22 mouse cellular contexts compared by ENCODE assay signal in genomic region chr1:135449876-135450275, GRCm38 (mm10). TPM values are rescaled to one million over a fixed set of nuclear protein-coding genes. Genes with fewer than 3 reads are reported as not detected.
DNase-seq lines count a peak whose midpoint lies in the region; ATAC-seq lines count a peak whose summit lies in the region.
"Had no signal": no experiment of that assay in that cellular context is flagged by ENCODE, and none has a peak within 500 bp of the region (broad histone marks: within the 10 kb centered on the region; RNA-seq: fewer than 3 reads in every experiment).

No protein-coding gene starts in this region.

- no peaks in the 10 kb centered on the region for H3K4me1 ChIP-seq in midbrain, embryonic 11.5 days (ENCODE audit: control insufficient read depth, insufficient read depth, low read length)
- no peaks in the 10 kb centered on the region for H3K4me1 ChIP-seq in midbrain, embryonic 16.5 days (ENCODE audit: control insufficient read depth, insufficient read depth, low read length)
- H3K4me1 ChIP-seq: embryonic facial prominence, embryonic 10.5 days; embryonic facial prominence, embryonic 12.5 days; forebrain, embryonic 10.5 days; forebrain, embryonic 12.5 days had no signal

- no peak overlapping the region for H3K9ac ChIP-seq in midbrain, embryonic 11.5 days (ENCODE audit: low read length)
- no peak overlapping the region for H3K9ac ChIP-seq in midbrain, embryonic 16.5 days (ENCODE audit: low read depth, low read length)
- H3K9ac ChIP-seq: embryonic facial prominence, embryonic 12.5 days; forebrain, embryonic 12.5 days had no signal

- H3K4me2 ChIP-seq in midbrain, embryonic 11.5 days, result no peak overlapping the region
- no peak overlapping the region for H3K4me2 ChIP-seq in midbrain, embryonic 16.5 days (ENCODE audit: low read length)
- H3K4me2 ChIP-seq: embryonic facial prominence, embryonic 12.5 days; forebrain, embryonic 12.5 days had no signal

- peaks cover 3% of the 10 kb centered on the region; the same call in 1 of the 2 replicates for H3K36me3 ChIP-seq in midbrain, embryonic 11.5 days (ENCODE audit: control insufficient read depth, insufficient read depth, low read length)
- peaks cover 40% of the 10 kb centered on the region for H3K36me3 ChIP-seq in midbrain, embryonic 16.5 days (ENCODE audit: control insufficient read depth, insufficient read depth, low read length)

- H3K27ac ChIP-seq in midbrain, embryonic 11.5 days (ENCODE audit: low read depth, low read length), result no peak overlapping the region
- no peak overlapping the region for H3K27ac ChIP-seq in midbrain, embryonic 16.5 days (ENCODE audit: low read length)
- H3K27ac ChIP-seq: embryonic facial prominence, embryonic 10.5 days; embryonic facial prominence, embryonic 12.5 days; forebrain, embryonic 10.5 days; forebrain, embryonic 12.5 days had no signal

- no peaks in the 10 kb centered on the region for H3K9me3 ChIP-seq in midbrain, embryonic 11.5 days (ENCODE audit: control insufficient read depth, low read length)
- no peaks in the 10 kb centered on the region for H3K9me3 ChIP-seq in midbrain, embryonic 16.5 days (replicated peaks; ENCODE audit: control insufficient read depth, low read length, poor library complexity, severe bottlenecking)
- H3K9me3 ChIP-seq: embryonic facial prominence, embryonic 10.5 days; embryonic facial prominence, embryonic 12.5 days; forebrain, embryonic 10.5 days; forebrain, embryonic 12.5 days had no signal

- ATAC-seq in midbrain, embryonic 11.5 days (ENCODE audit: low FRiP score), result no peak
- ATAC-seq in midbrain, embryonic 16.5 days, result no peak
- ATAC-seq in erythroid progenitor cell, adult 5-6 weeks (replicated peaks; ENCODE audit: low FRiP score, poor library complexity, severe bottlenecking), result 0 out of 2 replicates have a peak, but pooled peaks have one; percentile 14
- ATAC-seq: forebrain, embryonic 14.5 days; forebrain, embryonic 16.5 days had no signal

- 91% methylated on average over 8 of the region's 8 CpGs for WGBS in midbrain, embryonic 11.5 days
- 94% methylated on average over 8 of the region's 8 CpGs for WGBS in midbrain, embryonic 16.5 days

- DNase-seq in heart, adult 11 months, result peak; percentile 91
- DNase-seq in heart, postnatal 10 days, result no peak
- peak; percentile 67 for DNase-seq in midbrain, embryonic 11.5 days (ENCODE audit: low spot score, missing footprints)
- peak; percentile 53 for DNase-seq in brain, adult 2 months (ENCODE audit: low read depth, low spot score)
- DNase-seq in left cerebral cortex, postnatal 4 days, result no peak
- no peak for DNase-seq in lung, postnatal 14 days
- DNase-seq: adrenal gland, adult 2 months; adrenal gland, postnatal 10 days; adrenal gland, postnatal 25 days; cerebellum, adult 11-12 months; cerebellum, adult 2 months; cerebellum, adult 9-10 months; cerebellum, postnatal 10 days; cerebellum, postnatal 25 days had no signal

- H3K27me3 ChIP-seq in midbrain, embryonic 11.5 days (ENCODE audit: control insufficient read depth, insufficient read depth, low read length), result no peaks in the 10 kb centered on the region
- H3K27me3 ChIP-seq in midbrain, embryonic 16.5 days (ENCODE audit: control insufficient read depth, insufficient read depth, low read depth, low read length), result no peaks in the 10 kb centered on the region
- H3K27me3 ChIP-seq: embryonic facial prominence, embryonic 12.5 days; forebrain, embryonic 12.5 days had no signal

- intact Hi-C loops in heart, postnatal 10 days (cut with DNase I), result loop anchor here (5.0 kb wide), 1 partner anchor 53 kb away; no protein-coding TSS in a partner anchor
- intact Hi-C loops in left cerebral cortex, postnatal 4 days (cut with DNase I), result no loop called here

- H3K4me3 ChIP-seq in midbrain, embryonic 11.5 days (ENCODE audit: low read depth, low read length), result no peak overlapping the region
- no peak overlapping the region for H3K4me3 ChIP-seq in midbrain, embryonic 16.5 days (ENCODE audit: low read depth, low read length)
- H3K4me3 ChIP-seq: embryonic facial prominence, embryonic 10.5 days; embryonic facial prominence, embryonic 12.5 days; forebrain, embryonic 10.5 days; forebrain, embryonic 12.5 days had no signal

RNA-seq across cellular contexts. Expression of gene Ipo9, which starts 19.6 kb away (rescaled TPM):
- 10 to 100 TPM; 71.1 to 71.3 TPM for total RNA-seq in heart, postnatal 10 days (2021)
- polyA plus RNA-seq in midbrain, embryonic 11.5 days (2014; fragmentation: Nextera tagmentation; extraction: Ambion mirVana), result 167 and 188 TPM in 2 replicates
- polyA plus RNA-seq in midbrain, embryonic 16.5 days (2015; fragmentation: Nextera tagmentation; extraction: Ambion mirVana), result 111 and 112 TPM in 2 replicates
- total RNA-seq in erythroid progenitor cell, adult 5-6 weeks (2015; ENCODE audit: low replicate concordance), result 21.0 and 27.0 TPM in 2 replicates
- total RNA-seq in erythroid progenitor cell, adult 5-6 weeks (2017; ENCODE audit: low replicate concordance), result 38.0 and 62.0 TPM in 2 replicates
- total RNA-seq in left cerebral cortex, postnatal 4 days (2021), result 100 to 1,000 TPM; 170 to 180 TPM

Comparison
In these comparisons a context has a peak if more than half of its experiments do, and no peak if none do; other contexts are left out.
1. DNase-seq: peak in heart, adult 11 months (single experiment), midbrain, embryonic 11.5 days (single experiment) and brain, adult 2 months (single experiment); none in heart, postnatal 10 days (0 of 2), left cerebral cortex, postnatal 4 days (single experiment) and lung, postnatal 14 days (single experiment).